Mouse (Mus musculus) Muller cell, postnatal 12 days (primary cell): ENCODE results near the gene Apol11b.
"Not testable (repeated sequence)": the region's sequence is repeated elsewhere in the genome, so short reads cannot be mapped to it uniquely, and the experiment has no call there.

ENCODE experiments used
- DNase-seq: peaks from one replicate; pipeline ENCODE4 v3.0.0-alpha.2; 2015; ENCODE audit errors: inconsistent ontology term

Gene Apol11b

DNA sequence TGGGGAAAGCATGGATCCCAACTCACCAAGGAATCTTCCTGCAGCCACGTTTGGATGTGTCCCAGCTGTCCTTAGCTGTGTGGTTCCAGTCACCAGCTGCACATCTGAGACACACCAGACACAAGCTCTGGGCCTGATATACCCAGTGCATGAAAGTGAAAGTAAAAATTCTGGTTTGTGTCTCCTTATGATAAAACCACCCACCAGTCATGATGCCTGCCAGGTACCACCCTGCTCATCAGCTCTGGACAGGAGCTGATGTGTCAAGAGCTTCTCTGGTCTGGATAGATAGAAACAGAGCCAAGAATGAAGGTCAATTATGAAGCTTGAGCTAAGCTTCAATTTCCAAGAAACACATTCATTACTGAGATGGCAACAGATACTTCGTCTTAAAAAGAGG lies at the start of gene Apol11b:
Apol11b (minus strand) TSS at position 111 of the 400 bp plus-strand sequence.
- not testable (repeated sequence) for DNase-seq

DNA sequence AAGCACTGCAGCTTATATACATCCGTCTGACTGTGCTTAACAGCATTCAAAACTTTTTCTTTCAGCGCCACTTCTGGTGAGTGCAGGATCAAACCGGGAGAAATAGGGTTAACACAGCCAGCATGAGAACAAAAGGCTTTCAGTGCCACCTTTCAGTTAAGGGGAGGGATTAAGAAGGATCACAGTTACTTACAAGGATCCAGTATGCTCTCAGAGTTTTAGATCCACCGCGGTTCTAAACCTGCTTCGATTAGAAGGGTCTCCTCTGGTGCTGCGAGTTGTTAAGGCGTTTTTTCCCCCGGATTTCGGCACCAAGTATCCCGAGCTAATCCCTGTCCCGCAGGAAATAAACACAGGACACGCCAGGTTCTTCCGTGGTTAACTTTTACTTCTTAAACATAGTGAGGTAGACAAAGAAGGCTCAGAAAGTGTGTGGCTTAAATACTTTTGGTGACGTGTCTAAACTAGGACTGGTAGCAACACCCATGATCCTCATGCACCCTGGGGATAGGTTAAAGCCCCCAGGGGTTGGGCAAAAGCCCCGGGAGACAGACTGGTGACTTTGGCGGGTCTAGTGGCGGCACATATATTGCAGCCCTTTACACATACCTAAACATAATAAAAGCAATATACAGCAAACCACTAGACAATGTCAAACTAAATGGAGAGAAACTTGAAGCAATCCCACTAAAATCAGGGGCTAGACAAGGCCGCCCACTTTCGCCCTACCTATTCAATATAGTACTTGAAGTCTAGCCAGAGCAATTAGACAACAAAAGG lies 48.6 kb upstream of the Apol11b start:
- not testable (repeated sequence) for DNase-seq

DNA sequence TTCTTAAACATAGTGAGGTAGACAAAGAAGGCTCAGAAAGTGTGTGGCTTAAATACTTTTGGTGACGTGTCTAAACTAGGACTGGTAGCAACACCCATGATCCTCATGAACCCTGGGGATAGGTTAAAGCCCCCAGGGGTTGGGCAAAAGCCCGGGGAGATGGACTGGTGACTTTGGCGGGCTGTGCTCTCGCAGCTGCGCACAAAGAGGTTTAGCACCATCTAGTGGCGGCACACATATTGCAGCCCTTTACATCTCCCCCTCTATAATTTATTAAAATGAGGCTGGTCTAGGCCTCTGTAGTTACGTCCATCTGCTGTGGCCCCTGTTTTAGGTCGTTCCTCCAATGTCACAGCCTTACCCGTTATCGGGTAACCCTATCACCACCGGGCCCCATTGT lies 40.9 kb upstream of the Apol11b start:
- DNase-seq = peak; percentile 20

DNA sequence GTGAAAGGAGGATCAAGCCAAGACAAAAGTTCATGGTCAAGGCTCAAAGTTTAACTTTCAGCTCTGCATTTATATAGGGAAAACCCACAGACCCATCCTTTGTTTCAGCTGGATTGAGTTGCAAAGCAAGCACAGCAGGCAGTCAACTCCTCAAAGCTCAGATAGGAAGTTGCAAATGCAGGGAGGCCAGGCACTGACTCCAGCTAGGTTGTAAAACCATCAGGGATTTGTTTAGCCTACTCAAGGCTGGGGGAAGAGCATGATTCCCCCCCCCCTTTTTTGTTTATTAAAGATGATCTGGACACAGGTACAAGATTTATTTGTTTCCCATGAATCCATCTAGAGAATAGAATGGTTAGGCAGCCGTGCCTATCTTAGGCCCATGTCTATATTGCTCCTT lies 31.0 kb upstream of the Apol11b start:
- DNase-seq = not testable (repeated sequence)

DNA sequence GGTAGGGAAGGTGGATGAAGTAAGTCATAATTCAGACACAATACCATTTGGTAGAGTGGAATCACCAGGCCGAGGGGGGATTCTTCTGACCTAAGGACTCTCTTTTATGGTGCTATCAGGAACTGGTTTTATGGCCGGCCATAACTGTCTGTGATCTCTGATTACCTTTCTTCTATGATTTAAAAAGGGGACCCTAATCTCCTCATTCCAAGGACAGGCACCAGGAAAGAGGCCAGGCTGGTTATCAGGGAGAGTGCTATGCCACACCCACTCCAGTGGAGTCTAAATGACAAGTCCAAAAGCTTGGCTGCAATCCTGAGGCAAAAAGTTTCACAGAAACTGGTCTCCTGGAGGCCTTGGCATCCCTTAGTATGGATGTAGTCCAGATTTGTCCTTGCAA lies 18.8 kb upstream of the Apol11b start:
- DNase-seq = not testable (repeated sequence)

DNA sequence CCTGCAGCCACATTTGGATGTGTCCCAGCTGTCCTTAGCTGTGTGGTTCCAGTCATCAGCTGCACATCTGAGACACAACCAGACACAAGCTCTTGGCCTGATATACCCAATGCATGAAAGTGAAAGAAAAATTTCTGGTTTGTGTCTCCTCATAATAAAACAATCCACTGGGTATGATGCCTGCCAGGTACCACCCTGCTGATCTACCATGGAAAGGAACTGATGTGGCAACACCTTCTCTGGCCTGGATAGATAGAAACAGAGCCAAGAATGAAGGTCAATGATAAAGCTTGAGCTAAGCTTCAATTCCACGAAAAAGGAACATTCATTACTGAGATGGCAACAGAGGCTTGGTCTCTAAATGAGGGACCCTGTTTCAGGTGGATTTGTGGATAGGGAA lies 16.7 kb upstream of the Apol11b start:
- DNase-seq = not testable (repeated sequence)

DNA sequence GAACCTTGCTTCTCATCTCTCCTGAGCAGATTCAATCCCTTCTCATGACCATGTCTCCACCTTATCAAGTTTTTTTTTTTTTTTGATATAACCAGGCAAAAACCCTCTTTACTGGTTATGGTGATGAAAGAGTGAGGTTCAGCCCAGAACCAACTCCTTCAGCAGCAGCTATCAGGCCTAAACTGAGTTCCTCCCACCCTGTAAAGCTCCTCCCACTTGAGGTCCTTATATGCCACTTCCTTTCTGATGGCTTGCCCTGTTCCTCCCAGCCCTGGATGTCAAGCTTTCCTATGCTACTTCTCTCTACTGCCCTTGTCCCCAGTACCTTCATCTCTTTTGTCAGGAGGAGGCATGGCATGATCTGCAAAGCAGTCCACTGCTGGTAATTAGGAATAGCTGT lies 8.1 kb upstream of the Apol11b start:
- DNase-seq = not testable (repeated sequence)

DNA sequence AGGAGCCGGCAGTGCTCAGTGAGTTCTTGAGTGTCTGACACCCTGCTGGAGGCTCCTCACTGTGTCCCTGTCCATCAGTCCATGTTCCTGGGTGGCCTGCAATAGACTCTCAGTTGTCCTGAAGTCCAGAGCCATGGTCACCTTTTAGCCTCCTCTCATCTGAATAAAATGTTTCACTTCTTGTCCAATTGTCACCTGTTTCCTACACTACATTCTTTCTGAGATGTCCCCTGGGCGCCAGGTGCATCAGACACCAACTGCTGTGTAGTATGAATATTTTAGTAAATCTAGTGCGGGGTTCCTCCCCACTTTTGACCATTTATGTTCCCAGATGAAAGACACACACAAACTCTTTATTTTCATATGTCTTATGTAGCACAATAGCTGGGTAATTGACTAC lies 13.3 kb downstream of the Apol11b start:
- DNase-seq = not testable (repeated sequence)

DNA sequence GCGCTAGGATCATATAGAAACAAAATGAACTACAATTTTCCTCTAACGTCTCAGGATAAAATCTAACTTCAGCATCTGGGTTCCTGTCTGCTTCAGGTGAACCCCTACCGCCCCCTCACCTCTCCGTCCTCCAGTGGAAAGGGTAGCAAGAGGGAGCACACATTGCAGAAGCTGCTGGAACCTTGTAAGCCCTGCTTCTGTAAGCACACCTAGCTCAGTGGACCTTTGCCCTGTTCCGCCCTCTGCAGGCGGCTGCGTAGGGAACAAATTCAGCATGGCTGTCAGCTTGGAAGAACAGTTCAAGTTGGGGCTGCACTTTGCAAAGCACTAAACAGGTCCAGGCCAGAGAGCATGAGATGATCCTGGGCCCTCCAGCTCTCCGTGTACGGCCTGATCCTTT lies 14.4 kb downstream of the Apol11b start:
- DNase-seq = not testable (repeated sequence)

DNA sequence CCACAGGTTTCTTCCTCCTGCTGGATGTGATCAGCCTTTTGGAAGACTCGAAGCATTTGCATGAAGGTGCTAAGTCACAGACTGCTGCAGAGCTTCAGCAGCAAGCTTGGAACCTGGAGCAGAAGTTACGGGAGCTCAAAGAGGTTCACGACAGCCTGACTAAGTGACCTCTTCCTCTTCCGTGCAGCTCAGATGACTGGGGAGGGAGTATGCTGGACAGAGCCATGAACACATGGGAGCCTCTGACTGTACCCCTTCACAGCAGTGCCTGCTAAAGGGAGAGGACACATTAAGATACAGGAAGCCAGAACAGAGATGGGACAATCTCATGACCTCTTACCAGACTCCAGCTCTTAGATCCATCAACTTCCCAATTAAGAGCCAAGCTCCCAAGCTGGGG lies 16.6 kb downstream of the Apol11b start:
- DNase-seq = not testable (repeated sequence)

DNA sequence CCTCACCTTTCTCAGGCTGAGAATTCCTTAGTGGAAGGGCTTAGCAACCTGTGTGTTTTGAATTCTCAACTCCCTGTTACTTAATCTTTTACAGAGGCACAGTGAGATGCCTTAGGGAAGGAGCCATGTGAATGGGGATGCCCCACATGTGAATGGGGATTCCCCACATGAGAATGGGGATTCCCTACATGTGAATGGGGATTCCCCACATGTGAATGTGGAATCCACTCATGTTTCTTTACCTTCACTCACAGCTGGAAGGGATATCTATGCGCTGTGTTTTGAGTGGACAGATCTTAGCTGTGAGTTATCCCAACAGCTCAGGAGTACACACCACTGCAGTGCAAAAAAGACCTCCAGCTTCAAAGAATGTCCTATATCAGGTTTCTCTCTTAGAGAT lies 18.4 kb downstream of the Apol11b start:
- no peak for DNase-seq

DNA sequence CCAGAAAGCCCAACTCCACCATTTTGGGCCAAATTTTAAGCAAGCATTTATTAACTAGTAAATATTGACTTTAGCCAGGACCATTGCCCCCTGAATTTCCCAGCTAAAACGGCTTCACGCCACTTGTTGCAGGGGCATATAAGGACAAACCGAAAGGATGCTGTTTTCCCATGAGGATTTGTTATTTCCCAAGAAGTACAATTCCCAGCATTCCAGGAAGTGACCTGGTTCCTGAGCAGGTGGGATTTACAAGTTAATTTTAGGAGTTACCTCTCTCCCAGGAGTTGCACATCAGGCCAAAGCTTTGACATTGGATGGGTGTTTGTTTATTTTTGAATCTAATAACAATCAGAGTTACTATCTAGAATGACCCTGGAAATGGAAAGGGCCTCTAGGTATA lies 37.0 kb downstream of the Apol11b start:
- no peak for DNase-seq

DNA sequence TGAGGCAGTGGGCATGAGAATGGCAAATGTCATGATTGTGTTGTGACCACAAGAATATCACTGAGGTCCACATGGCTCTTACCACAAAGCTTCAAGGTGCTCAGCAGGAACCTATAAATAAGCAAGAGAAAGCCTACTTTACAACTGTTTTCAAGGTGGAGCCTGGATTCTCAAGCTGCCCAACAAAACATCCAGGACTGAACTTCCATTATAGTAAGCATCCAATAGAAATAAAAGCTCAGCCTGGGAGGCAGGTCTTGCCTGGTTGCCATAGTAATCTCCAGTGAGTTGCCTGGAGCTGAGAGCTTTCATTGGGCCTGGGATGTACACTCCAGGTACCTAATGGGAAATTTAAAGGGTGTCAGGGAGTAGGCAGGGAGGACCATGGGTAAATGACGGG lies 44.1 kb downstream of the Apol11b start, which contains the start of gene Gm36245:
Gm36245 (plus strand) TSS at position 301 of the 400 bp plus-strand sequence.
- DNase-seq = no peak

DNA sequence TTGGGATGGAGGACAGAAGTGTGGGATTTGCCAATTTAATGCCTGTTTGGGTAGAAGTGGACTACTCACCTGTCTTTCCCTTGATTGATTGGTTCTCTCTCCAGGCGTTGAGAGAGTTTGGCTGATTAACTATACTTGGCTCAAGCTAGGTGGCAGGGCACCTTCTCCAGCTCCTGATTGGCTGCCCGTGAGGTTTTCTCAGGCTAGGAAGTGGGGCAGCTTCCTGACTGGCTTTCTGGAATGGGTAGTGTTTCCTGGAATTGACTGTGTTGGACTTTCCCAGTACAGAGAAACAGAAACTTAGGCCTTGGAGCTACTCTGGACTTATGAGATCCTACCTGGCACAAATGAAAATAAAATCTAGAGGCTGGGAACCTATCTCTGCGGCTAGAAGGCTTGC lies 44.7 kb downstream of the Apol11b start:
- DNase-seq = no peak

DNA sequence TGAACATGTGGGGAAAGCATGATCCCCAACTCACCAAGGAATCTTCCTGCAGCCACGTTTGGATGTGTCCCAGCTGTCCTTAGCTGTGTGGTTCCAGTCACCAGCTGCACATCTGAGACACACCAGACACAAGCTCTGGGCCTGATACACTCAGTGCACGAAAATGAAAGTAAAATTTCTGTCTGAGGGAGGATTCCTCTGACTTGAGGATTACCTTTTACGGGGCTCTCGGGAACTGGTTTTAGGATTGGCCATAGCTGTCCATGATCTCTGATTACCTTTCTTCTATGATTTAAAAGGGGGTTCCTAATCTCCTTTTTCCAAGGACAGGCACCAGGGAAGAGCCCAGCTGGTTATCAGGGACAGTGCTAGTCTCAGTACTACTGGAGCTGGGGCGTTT lies 47.1 kb downstream of the Apol11b start, which contains the start of gene Apol10b:
Apol10b (minus strand) TSS at position 165 of the 400 bp plus-strand sequence.
- no peak for DNase-seq

DNA sequence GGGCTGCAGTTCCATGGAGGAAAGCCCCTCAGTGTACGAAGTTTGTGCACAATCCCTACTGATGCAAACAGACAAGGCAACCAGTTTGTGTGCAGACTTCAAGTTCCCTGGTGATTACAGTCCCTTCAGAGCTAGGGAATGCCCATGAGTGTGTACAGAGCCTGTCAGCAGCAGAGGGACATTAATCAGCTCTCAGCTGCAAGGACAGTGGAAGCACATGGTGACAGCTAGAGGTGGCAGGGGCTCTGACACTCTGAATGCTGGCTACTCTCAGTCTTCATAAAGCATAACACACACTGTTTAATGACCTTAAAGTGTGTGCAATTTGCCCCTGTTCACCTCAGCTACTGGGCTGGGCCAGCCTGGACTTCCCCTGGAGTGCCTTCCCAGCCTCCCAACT lies 49.5 kb downstream of the Apol11b start:
- DNase-seq = no peak

DNA sequence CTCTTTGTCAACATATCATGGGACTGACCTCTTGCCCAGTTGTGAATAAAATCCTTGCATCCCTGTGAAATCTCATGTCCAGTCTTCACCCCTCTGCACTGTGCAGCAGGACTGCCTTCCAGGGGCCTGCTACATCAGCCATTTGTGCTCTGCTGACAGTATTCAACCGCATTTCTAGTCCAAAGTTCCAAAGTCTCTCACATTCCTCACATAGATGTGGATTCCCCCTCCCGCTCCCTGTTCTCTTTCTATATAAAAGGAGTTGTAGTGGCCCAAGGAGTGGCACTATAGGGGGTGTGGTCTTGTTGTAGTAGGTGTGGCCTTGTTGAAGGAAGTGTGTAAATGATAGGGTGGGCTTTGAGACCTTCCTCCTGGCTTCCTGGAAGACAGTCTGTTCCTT lies 52.2 kb downstream of the Apol11b start:
- DNase-seq = no peak

DNA sequence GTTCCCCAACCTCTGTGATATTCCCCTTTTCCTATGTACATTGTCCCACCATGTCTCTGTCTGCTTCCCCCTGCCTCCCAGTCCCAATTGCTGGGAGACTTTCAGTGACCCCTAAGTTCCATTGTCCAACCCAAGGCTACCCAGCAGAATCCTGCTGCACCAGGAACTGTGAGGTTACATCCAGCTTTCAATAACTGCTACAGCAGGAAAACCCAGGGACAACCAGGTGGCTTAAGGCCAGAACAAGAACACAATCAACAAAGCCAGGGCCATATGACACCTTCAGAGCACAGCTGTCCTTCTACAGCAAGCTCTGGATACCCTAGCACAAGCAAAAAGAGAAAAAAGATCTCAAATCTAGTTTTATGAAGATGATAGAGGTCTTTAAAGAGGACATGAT lies 54.1 kb downstream of the Apol11b start:
- DNase-seq = no peak

DNA sequence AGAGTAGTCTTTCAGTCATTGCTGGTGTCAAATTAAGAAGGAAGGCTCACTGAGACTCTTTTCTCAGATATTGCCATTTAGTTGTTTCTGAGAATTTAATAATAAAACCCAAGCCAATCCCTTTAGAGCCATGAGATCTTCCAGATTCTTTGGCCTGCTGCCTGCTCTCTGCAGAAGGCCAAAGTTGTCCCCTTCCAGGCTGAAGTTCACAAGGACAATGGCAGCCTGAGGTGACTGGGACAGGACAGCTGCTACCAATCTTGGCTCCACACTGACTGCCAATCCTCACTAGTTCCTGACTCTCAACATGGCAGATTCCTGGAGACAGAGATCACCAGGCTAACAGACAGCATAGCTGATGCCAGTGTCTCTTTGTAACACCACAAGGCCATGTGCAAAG lies 56.1 kb downstream of the Apol11b start:
- DNase-seq = peak; percentile 31
